Mouse (Mus musculus) stomach, embryonic 15.5 days (tissue): Measurements from ENCODE around the gene Ado. TPM values are rescaled to one million over a fixed set of nuclear protein-coding genes. Genes with fewer than 3 reads are reported as not detected.

ENCODE experiments used
- ATAC-seq: fragments of 200-750 bp; cut with Nextera tagmentation; 2 replicates; pipeline ENCODE4 v1.8.0; 2017; ENCODE audit warnings: low read depth, moderate number of reproducible peaks, moderate TSS enrichment; ENCODE audit not compliant: insufficient read depth, low FRiP score
- H3K27ac ChIP-seq: fragments of 300-500 bp; sonication (generic); 2 replicates; pipeline ENCODE4 v1.5.1; 2015; ENCODE audit warnings: mild to moderate bottlenecking, inconsistent platforms
- H3K27me3 ChIP-seq: fragments of 300-500 bp; sonication (generic); replicated peaks from 2 replicates; pipeline ENCODE4 v1.6.1; 2015; ENCODE audit warnings: inconsistent platforms
- H3K36me3 ChIP-seq: fragments of 300-500 bp; sonication (generic); 2 replicates; pipeline ENCODE4 v1.6.1; 2015; ENCODE audit warnings: inconsistent platforms
- H3K4me1 ChIP-seq: fragments of 300-500 bp; sonication (generic); 2 replicates; pipeline ENCODE4 v1.6.1; 2015; ENCODE audit warnings: inconsistent platforms
- H3K4me2 ChIP-seq: fragments of 300-500 bp; sonication (generic); 2 replicates; pipeline ENCODE4 v1.6.1; 2015; ENCODE audit warnings: mild to moderate bottlenecking, inconsistent platforms
- H3K4me3 ChIP-seq: fragments of 300-500 bp; sonication (generic); replicated peaks from 2 replicates; pipeline ENCODE4 v1.5.1; 2015; ENCODE audit warnings: inconsistent platforms
- H3K9ac ChIP-seq: fragments of 300-500 bp; sonication (generic); 2 replicates; pipeline ENCODE4 v1.6.1; 2015; ENCODE audit warnings: inconsistent platforms
- H3K9me3 ChIP-seq: fragments of 300-500 bp; sonication (generic); 2 replicates; pipeline ENCODE4 v1.6.1; 2016; ENCODE audit warnings: inconsistent platforms
- WGBS: fragments of 180-500 bp; shearing (Covaris S2); methylation state at CpG from one replicate; pipeline ENCODE4 v1.1.7; 2015; 5-methylcytosine and 5-hydroxymethylcytosine counted together
- polyA plus RNA-seq: library from polyadenylated mRNA; unstranded; fragments of >200 nt; fragmentation: Nextera tagmentation; extraction: Ambion mirVana; gene quantifications from 2 replicates; pipeline ENCODE4 v1.2.1, GENCODE M21; 2015

The Ado gene
- polyA plus RNA-seq, 1 experiment from 2014 or later, result 55.8 TPM

DNA sequence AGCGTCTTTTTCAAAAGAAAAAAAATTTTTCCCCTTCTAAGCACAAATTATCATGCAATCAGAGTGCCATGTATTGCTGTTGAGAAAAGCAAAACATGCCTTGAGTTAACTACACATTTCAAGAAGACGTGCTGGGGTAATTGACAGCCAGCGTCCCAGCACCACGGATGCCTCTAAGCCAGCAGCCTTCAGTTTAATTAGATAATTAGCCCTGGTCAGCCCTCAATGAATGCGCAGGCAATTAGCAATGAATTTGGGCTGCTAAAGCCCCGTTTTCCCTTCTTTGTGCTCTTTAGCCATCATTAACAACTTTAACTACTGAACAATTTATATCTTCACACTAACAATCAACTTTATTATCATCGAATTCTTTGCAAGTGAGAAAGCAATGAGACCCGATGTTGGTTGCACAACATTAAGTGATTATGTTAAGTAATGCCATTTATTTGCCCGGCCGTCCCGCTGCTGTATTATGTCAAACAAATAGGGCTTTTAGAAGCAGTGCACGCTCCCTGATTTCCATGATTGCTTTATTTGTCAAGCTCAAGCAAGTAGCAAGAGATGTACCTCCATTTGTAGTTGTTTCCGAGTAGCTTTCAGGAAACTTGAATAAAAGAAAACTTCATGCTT lies 11.1 kb upstream of the Ado start:
- Histone ChIP-seq H3K27me3 (no peaks in the 10 kb centered on the region), H3K4me3 (no peak overlapping the region), H3K4me1 (no peaks in the 10 kb centered on the region), H3K36me3 (no peaks in the 10 kb centered on the region), H3K27ac (no peak overlapping the region), H3K9me3 (no peaks in the 10 kb centered on the region), H3K4me2 (no peak overlapping the region), H3K9ac (no peak overlapping the region)
- WGBS, result 58% methylated on average over 13 of the region's 13 CpGs
- ATAC-seq, result no peak

DNA sequence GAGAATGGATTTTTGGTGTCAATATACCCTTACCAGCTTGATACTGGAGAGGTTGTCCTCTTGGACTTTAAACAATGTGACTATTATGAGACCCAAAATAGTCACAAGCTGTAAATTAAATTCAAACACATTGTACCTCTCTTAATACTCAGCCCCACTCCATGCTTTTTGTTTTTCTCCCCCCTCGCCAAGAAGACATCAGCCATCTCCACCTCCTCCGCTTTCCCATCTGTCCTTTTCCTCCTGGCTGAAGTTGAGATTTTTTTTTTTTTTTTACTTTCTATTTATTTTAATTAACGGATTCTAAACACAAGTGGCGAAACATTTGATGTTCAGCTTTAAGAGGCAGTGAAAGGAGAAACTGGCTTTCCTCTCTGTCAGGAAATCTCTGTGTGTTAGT lies 9.3 kb upstream of the Ado start:
- H3K4me2 ChIP-seq, result no peak overlapping the region
- H3K9ac ChIP-seq, result no peak overlapping the region
- H3K27me3 ChIP-seq, result no peaks in the 10 kb centered on the region
- no peak for ATAC-seq
- no peaks in the 10 kb centered on the region for H3K9me3 ChIP-seq
- H3K4me3 ChIP-seq, result no peak overlapping the region
- whole genome bisulfite sequencing, result 75% methylated on average over 4 of the region's 4 CpGs
- no peak overlapping the region for H3K27ac ChIP-seq
- H3K4me1 ChIP-seq, result no peaks in the 10 kb centered on the region
- no peaks in the 10 kb centered on the region for H3K36me3 ChIP-seq

DNA sequence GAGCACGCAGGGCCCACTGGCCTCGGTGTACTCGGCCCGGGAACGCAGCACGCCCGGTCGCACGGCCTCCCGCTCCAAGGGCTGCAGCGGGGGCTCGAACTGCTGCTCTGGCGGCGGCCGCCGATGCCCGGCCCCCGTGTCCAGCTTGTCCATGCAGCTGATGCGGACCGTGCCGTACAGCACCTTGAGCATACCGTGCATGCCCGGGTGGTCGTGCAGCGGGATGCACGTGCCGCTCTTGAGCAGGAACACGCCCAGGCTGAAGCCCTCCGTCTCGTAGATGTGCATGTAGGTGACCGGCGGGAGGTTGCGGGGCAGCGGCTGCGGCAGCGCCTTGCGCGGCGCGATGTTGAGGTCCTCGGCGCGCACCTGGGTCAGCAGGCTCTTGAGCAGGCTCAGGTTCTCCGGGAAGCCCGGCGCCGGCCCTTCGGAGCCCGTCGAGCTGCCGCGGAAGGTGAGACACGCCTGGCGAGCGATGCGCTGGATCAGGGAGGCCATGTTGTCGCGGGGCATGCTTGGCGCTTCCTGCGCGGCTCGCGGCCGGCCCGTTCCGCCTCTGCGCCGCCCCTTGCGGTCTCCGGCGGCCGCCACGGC lies 397 bp downstream of the Ado start:
- H3K27me3 ChIP-seq, result no peaks in the 10 kb centered on the region
- H3K36me3 ChIP-seq, result no peaks in the 10 kb centered on the region
- H3K4me1 ChIP-seq, result 0 out of 2 replicates have a peak, but pooled peaks cover 12% of the 10 kb centered on the region
- WGBS, result under 1% methylated on average over 73 of the region's 73 CpGs
- H3K4me3 ChIP-seq, result peak overlapping the region; percentile 88
- H3K9me3 ChIP-seq, result no peaks in the 10 kb centered on the region
- peak overlapping the region; percentile 94 for H3K27ac ChIP-seq
- H3K9ac ChIP-seq, result peak overlapping the region; percentile 78
- peak; percentile 51; the same call in 1 of the 2 replicates for ATAC-seq
- peak overlapping the region; percentile 93 for H3K4me2 ChIP-seq

DNA sequence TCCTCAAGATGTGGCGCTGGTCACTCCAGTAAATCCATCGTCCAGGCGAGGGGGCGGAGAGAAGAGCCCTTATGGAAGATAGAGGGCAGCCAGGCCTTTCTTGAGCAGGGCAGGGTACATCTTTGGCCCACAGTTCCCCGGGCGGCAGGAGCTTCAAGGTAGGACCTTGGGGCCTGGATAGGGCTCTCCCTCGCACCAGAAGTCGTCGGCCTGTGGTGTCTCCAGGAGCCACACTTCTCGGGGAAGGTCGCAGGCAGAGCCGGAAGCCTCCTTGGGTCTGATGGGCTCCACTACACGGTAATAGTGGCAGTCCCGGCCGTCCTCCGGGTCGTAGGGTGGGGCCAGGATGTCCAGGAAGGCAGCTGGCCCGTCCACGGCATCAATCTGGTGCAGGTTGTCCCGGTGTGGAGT lies 900 bp downstream of the Ado start:
- Histone ChIP-seq H3K36me3 (no peaks in the 10 kb centered on the region), H3K27me3 (no peaks in the 10 kb centered on the region), H3K4me3 (peak overlapping the region; percentile 88), H3K4me1 (0 out of 2 replicates have a peak, but pooled peaks cover 12% of the 10 kb centered on the region), H3K9ac (peak overlapping the region; percentile 78), H3K27ac (peak overlapping the region; percentile 94; the same call in 1 of the 2 replicates), H3K9me3 (no peaks in the 10 kb centered on the region), H3K4me2 (peak overlapping the region; percentile 93)
- ATAC-seq, result 0 out of 2 replicates have a peak, but pooled peaks have one; percentile 1
- 1% methylated on average over 20 of the region's 20 CpGs for WGBS

DNA sequence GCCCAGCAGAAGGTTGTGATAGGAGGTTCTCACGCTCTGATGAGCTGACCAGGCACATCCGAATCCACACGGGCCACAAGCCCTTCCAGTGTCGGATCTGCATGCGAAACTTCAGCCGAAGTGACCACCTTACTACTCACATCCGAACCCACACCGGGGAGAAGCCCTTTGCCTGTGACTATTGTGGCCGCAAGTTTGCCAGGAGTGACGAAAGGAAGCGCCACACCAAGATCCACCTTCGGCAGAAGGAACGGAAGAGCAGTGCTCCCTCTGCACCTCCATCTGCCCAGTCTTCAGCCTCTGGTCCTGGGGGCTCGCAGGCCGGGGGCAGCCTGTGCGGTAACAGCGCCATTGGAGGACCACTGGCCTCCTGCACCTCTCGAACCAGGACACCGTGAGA lies 8.2 kb downstream of the Ado start:
- WGBS, result 27% methylated on average over 19 of the region's 19 CpGs
- no peak overlapping the region for H3K9ac ChIP-seq
- no peak overlapping the region for H3K4me2 ChIP-seq
- peaks cover 44% of the 10 kb centered on the region for H3K27me3 ChIP-seq
- H3K4me3 ChIP-seq, result no peak overlapping the region
- no peaks in the 10 kb centered on the region for H3K9me3 ChIP-seq
- no peak overlapping the region for H3K27ac ChIP-seq
- no peaks in the 10 kb centered on the region for H3K36me3 ChIP-seq
- ATAC-seq, result no peak
- H3K4me1 ChIP-seq, result peaks cover 23% of the 10 kb centered on the region

DNA sequence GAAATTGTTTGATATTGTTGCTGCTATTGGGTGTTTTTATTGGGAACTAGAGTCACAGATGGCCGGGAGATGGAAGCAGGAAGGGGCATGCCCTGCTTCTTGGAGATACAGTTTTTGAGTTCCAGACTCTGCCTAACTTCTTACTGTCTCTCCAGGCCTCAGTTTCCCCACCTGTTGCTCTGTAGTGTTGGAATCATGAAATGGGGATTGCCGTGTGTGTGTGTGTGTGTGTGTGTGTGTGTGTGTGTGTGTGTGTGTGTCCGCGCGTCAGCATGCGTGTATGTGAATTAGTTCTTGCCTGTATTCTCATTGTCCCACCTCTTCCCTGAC lies 9.4 kb downstream of the Ado start:
- Histone ChIP-seq H3K4me1 (peaks cover 35% of the 10 kb centered on the region), H3K36me3 (no peaks in the 10 kb centered on the region), H3K27ac (no peak overlapping the region), H3K27me3 (peaks cover 56% of the 10 kb centered on the region), H3K9ac (no peak overlapping the region), H3K4me3 (no peak overlapping the region), H3K9me3 (no peaks in the 10 kb centered on the region), H3K4me2 (no peak overlapping the region)
- 48% methylated on average over 6 of the region's 6 CpGs for WGBS
- no peak for ATAC-seq

DNA sequence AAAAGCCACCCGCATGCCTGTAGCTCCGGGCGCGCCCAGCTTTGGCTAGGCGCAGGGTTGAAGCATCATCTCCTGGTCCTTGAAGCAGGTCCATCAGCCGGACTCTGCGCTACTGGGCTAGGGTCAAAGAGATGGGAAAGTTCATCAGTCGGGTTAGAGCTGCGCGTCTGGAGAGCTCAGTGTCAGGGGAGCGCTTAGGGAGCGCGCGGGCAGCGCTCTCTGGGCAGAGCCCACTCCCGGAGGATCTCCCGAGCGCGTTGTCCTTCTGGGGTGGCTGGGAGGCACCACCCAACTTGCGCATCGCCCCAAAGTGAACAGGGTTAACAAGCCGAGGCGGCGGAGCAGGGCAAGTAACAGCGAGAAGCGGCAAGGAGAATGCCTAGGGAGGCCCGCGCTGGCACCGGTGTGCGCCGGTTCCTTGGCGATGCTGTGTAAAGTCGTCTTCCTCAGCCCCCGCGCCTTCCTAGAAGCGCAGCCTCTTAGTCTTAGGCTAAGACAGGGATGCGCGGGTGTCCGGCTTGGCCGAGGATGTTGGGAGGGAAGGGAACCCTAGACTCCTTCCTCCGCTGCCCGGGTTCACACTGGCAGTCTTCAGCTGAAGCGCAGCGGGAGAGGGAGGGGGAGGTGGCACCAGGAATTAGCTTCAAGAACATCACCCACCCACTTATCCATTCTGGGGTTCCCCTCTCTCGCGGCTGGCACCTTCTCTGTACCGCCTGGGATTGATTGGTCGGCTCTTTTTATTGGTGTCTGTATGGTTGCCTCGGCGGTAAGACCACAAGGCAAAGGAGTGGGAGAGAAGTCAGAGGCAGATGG lies 10.0 kb downstream of the Ado start:
- Histone ChIP-seq H3K36me3 (no peaks in the 10 kb centered on the region), H3K27me3 (peaks cover 62% of the 10 kb centered on the region), H3K4me1 (peaks cover 35% of the 10 kb centered on the region), H3K9ac (no peak overlapping the region), H3K9me3 (no peaks in the 10 kb centered on the region), H3K4me3 (peak overlapping the region; percentile 68), H3K4me2 (peak overlapping the region; percentile 99), H3K27ac (no peak overlapping the region)
- 1% methylated on average over 50 of the region's 50 CpGs for WGBS
- no peak for ATAC-seq

DNA sequence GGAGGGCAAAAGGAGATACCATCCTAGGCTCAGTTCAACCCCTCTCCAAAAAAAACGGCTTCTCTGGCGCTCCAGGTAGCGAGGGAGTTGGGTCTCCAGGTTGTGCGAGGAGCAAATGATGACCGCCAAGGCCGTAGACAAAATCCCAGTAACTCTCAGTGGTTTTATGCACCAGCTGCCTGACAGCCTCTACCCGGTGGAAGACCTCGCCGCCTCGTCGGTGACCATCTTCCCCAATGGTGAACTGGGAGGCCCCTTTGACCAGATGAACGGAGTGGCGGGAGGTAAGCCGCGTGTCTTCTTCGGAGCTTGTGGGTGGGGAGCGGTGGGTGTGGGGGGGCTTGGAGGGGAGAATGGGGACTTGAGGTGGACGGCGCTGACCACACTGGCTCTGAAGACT lies 10.6 kb downstream of the Ado start:
- peaks cover 35% of the 10 kb centered on the region for H3K4me1 ChIP-seq
- WGBS, result 1% methylated on average over 19 of the region's 19 CpGs
- no peak for ATAC-seq
- H3K4me2 ChIP-seq, result peak overlapping the region; percentile 99
- no peaks in the 10 kb centered on the region for H3K36me3 ChIP-seq
- H3K27me3 ChIP-seq, result peaks cover 68% of the 10 kb centered on the region
- no peaks in the 10 kb centered on the region for H3K9me3 ChIP-seq
- H3K9ac ChIP-seq, result no peak overlapping the region
- peak overlapping the region; percentile 68 for H3K4me3 ChIP-seq
- no peak overlapping the region for H3K27ac ChIP-seq

DNA sequence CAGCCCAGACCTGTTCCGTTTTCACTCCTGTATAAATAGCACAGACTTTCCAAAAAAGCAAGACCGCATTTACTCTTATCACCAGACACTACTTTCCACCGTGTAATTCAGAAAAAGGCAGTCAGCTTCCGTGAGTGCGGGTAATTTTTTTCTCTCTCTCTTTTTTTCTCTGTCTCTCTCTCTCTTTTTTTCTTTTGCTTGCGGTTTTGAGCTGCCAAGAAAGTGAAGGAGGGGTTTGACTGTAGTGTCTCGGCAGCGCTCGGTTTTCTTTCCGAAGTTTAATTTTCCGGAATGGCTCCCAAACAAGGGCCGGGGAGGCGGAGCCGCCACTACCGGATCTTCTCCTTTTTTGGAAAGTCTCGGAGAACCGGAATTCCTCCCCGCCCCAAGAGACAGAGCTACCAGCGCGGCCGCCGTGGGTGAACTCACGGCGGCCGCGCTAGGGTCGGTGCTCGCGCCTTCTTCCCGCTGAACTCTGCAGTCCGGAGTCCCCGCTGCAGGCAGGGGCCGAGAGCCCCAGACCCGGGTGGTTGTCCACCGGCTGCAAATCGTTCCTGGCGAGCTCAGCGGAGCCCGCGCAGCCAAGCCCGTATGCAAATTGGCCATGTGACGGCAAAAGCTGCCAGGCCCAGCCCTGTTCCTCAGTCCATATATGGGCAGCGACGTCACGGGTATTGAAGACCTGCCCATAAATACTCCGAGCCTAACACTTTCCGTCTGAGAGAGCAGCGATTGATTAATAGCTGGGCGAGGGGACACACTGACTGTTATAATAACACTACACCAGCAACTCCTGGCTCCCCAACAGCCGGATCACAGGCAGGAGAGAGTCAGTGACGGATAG lies 11.4 kb downstream of the Ado start:
- peaks cover 35% of the 10 kb centered on the region for H3K4me1 ChIP-seq
- under 1% methylated on average over 51 of the region's 51 CpGs for WGBS

DNA sequence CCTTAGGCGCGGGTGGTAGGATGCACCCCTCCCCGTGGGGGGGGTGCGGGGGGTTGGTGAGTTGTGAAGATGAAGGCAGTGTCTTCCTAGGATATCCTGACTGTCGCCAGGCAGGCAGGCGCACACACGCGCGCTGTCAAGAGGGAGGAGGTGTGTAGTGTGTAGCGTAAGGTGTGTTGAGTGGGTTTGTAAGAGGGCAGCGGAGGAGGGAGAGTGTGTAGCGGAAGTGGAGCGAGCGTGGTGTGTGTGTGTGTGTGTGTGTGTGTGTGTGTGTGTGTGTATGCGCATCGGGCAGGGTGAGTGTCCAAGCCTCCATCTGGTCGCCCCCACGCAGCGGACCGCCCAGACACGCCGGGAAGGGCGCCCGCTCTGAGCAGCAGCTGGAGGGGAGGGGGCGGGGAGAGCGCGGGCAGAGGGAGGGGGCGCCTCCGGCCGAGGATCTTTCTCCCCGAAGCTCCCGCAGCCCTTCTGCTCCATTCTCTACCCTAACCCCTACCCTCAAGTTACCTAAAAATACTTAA lies 12.1 kb downstream of the Ado start:
- ATAC-seq, result peak; percentile 28; the same call in 1 of the 2 replicates
- Histone ChIP-seq H3K27ac (peak overlapping the region; percentile 83), H3K27me3 (peaks cover 74% of the 10 kb centered on the region)

More for the DNA sequence above, 11.4 kb downstream of the Ado start:
- H3K27ac ChIP-seq, result peak overlapping the region; percentile 83
- no peaks in the 10 kb centered on the region for H3K9me3 ChIP-seq
- H3K4me2 ChIP-seq, result peak overlapping the region; percentile 99
- peak; percentile 86 for ATAC-seq
- H3K36me3 ChIP-seq, result no peaks in the 10 kb centered on the region
- H3K27me3 ChIP-seq, result peaks cover 72% of the 10 kb centered on the region
- H3K4me3 ChIP-seq, result peak overlapping the region; percentile 68
- H3K9ac ChIP-seq, result no peak overlapping the region; the same call in 1 of the 2 replicates

DNA sequence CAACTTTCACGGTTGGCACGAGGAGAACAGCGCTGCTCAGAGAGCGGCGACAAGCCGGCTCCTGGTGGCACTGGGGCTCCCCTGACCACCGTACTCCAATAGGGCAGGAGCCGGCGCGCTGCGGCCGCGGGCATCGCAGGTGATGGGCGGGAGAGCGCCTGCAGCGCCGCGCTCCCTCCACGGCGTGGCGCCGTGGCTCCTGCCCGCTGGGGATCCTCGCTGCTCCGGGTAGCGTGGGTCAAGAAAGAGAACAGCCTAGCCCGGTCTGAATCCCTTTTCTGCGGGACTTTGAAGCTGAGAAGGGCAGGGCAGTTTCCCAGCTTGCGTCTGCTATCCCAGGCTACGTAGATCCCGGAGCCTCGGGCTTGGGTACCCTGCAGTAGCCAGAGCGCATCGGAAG lies 12.8 kb downstream of the Ado start:
- 0% methylated on average over 35 of the region's 35 CpGs for WGBS
- H3K9ac ChIP-seq, result no peak overlapping the region
- peak; percentile 12; the same call in 1 of the 2 replicates for ATAC-seq

More for the DNA sequence above, 12.1 kb downstream of the Ado start:
- no peaks in the 10 kb centered on the region for H3K36me3 ChIP-seq
- under 1% methylated on average over 25 of the region's 32 CpGs for WGBS
- H3K4me3 ChIP-seq, result peak overlapping the region; percentile 68
- no peak overlapping the region for H3K9ac ChIP-seq
- H3K4me1 ChIP-seq, result peaks cover 35% of the 10 kb centered on the region
- no peaks in the 10 kb centered on the region for H3K9me3 ChIP-seq
- peak overlapping the region; percentile 99 for H3K4me2 ChIP-seq

More for the DNA sequence above, 12.8 kb downstream of the Ado start:
- Histone ChIP-seq H3K4me3 (peak overlapping the region; percentile 68), H3K9me3 (no peaks in the 10 kb centered on the region), H3K4me2 (peak overlapping the region; percentile 99), H3K27me3 (peaks cover 68% of the 10 kb centered on the region), H3K36me3 (no peaks in the 10 kb centered on the region), H3K27ac (no peak overlapping the region), H3K4me1 (peaks cover 35% of the 10 kb centered on the region)
